In the genomic region with DNA sequence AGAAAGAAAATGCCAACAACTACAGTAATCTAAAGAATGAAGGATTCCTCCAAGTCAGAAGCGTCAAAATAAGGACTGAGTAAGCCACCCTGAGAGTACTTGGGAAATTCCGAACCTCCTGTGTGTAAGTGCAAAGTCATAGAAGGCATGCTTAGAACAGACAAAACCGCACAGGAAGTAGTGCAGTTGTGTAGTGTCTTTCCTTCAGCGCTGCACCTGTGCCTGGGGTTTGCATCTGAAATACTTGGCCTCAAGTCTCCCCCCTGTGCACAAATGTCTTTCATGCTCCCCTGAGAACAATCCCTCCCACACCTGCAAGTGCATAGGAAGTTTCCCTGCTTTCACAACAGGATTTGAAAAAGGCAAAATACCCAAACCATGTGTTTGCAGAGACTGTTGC, we compare ENCODE assay signal across 12 mouse cellular contexts. TPM values are rescaled to one million over a fixed set of nuclear protein-coding genes. Genes with fewer than 3 reads are reported as not detected.
DNase-seq lines count a peak whose midpoint lies in the region; ATAC-seq lines count a peak whose summit lies in the region.
"Had no signal": no experiment of that assay in that cellular context is flagged by ENCODE, and none has a peak within 500 bp of the region (broad histone marks: within the 10 kb centered on the region; RNA-seq: fewer than 3 reads in every experiment).

No protein-coding gene starts in this region.

- ATAC-seq in common myeloid progenitor, adult 5-6 weeks (replicated peaks; ENCODE audit: low read depth, poor library complexity, severe bottlenecking), result peak; percentile 60
- ATAC-seq: inflammation-experienced regulatory T-cells, adult 6 months had no signal

- DNase-seq in A20 (ENCODE audit: low read depth, low spot score), result peak; percentile 83
- peak; percentile 72 for DNase-seq in induced T-regulatory cell, adult 2 months (ENCODE audit: low read depth)
- peak; percentile 23 for DNase-seq in neural tube, embryonic 10.5 days (ENCODE audit: extremely low spot score, low spot score)
- DNase-seq in urinary bladder, postnatal 10 days (ENCODE audit: low spot score), result no peak
- DNase-seq in right cerebral cortex, postnatal 4 days, result no peak
- DNase-seq in layer of hippocampus, adult 9-10 months (ENCODE audit: low spot score), result no peak
- no peak for DNase-seq in gastrocnemius, postnatal 25 days
- DNase-seq: cerebellum, adult 2 months; layer of hippocampus, adult 9-11 months; liver, embryonic 13.5 days had no signal

RNA-seq across cellular contexts. Expression of a gene that starts 3.5 kb away (rescaled TPM):
- not detected in 2 replicates for total RNA-seq in common myeloid progenitor, adult 5-6 weeks (2017)
- not detected for total RNA-seq in gastrocnemius, postnatal 25 days (2021)

Comparison
In these comparisons a context has a peak if more than half of its experiments do, and no peak if none do; other contexts are left out.
1. DNase-seq: peak in A20 (single experiment), induced T-regulatory cell, adult 2 months (single experiment) and neural tube, embryonic 10.5 days (single experiment); none in urinary bladder, postnatal 10 days (single experiment), right cerebral cortex, postnatal 4 days (single experiment), layer of hippocampus, adult 9-10 months (single experiment) and gastrocnemius, postnatal 25 days (single experiment).